Mouse (Mus musculus): ENCODE results near the gene Mrps24. TPM values are rescaled to one million over a fixed set of nuclear protein-coding genes. Genes with fewer than 3 reads are reported as not detected.

The Mrps24 gene
- total and polyA plus RNA-seq, 3 experiments, result 73.8 to 107 (median 90.8) TPM

DNA sequence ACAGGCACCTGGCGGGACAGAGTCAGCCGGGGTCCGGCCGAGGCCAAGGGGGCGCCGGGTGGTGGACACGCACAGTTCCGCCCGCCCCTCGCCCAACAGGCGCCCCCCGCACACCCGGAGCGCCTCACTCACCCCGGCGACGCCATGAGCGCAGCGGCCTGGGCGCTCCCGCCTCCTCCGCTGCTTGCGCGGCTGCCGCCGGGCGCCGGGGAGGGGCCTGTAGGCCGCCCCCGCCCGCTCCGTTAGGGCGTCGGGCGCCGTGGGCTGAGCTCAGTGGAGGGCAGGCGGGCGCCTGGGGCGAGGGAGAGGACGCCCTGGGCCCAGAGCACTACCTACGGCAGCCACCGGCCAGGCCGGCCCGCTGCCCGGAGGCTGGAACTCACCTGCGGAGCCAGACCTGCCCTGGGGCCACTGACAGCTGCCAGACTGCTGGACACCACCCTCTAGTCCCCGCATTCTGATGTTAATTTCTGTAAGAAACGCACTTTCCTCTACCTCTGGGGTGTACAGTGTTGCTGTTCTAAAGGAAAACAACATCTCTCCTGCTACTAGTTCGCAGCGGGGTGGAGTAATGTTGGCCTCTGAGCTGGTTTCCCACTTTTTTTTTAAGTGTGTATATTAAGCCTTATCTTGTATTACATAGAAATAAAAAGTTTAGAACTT, 25.6 kb upstream of the Mrps24 start (continued):
- 0 out of 2 replicates have a peak, but pooled peaks have one; percentile 15 for TF ChIP-seq BHLHE40 (IDR thresholded peaks at IDR 0.05; ENCODE audit: low read depth, low read length)
- TF ChIP-seq POLR2A (IDR thresholded peaks at IDR 0.05; ENCODE audit: low read depth, low read length), result peak; percentile 84
- TF ChIP-seq JUN (IDR thresholded peaks at IDR 0.05; ENCODE audit: insufficient read depth, low read depth, low read length), result no peak
- TF ChIP-seq HCFC1 (IDR thresholded peaks at IDR 0.05; ENCODE audit: low read depth, low read length), result no peak
- TF ChIP-seq MXI1 (IDR thresholded peaks at IDR 0.05; ENCODE audit: low read depth, low read length), result peak; percentile 62
- TF ChIP-seq ZMIZ1 (IDR thresholded peaks at IDR 0.05; ENCODE audit: low read depth, low read length), result peak; percentile 94
- TF ChIP-seq CTCF (conservative IDR thresholded peaks at IDR 0.05 in 1 of 2, IDR thresholded peaks at IDR 0.05 in 1 of 2; ENCODE audit: low read depth in 2 of 2, low read length in 2 of 2), result no peak
- no peak for TF ChIP-seq SMC3 (IDR thresholded peaks at IDR 0.05; ENCODE audit: low read depth, low read length)
- peak; percentile 52; the same call in 1 of the 2 replicates for TF ChIP-seq CHD1 (IDR thresholded peaks at IDR 0.05; ENCODE audit: low read depth, low read length)
- no peak for TF ChIP-seq USF1 (IDR thresholded peaks at IDR 0.05; ENCODE audit: low read depth, low read length)
- TF ChIP-seq UBTF (IDR thresholded peaks at IDR 0.05; ENCODE audit: low read depth, low read length), result peak; percentile 100
- TF ChIP-seq POLR2AphosphoS2 (IDR thresholded peaks at IDR 0.05; ENCODE audit: low read depth, low read length), result peak; percentile 45; the same call in 1 of the 2 replicates
- TF ChIP-seq TCF12 (IDR thresholded peaks at IDR 0.05; ENCODE audit: low read depth, low read length), result peak; percentile 83

DNA sequence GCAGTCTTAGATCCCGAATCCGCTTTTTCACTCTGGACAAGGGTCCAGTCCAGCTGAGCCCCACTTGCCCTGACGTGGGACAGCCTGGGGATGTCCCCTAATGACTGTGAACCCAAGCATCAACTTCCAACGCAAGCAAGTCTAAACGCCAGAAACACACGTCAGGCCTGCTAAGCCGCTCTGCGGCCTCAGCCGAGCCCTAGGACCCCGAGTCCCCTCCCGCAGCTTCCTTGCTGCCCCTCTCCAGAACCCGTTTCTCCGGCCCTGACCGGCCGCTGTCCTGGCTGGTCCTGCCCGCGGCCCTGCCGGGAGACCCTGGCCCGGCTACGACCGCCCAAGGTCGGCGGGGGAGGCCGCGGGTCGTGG, 25.1 kb upstream of the Mrps24 start:
- Histone ChIP-seq H3K4me3 (replicated peaks in 1 of 3; ENCODE audit: low read depth in 2 of 3, low read length in 2 of 3, poor library complexity in 1 of 3) (peak overlapping the region; percentile 67 to 88 (median 76)), H3K9me3 (replicated peaks; ENCODE audit: low read length) (no peaks in the 10 kb centered on the region), H3K27me3 (replicated peaks) (no peaks in the 10 kb centered on the region), H3K9ac (ENCODE audit: insufficient read depth, low read depth) (peak overlapping the region; percentile 88), H3K79me2 (replicated peaks; ENCODE audit: control insufficient read depth, extremely low read depth, insufficient read depth, poor library complexity, severe bottlenecking) (peaks cover 7% of the 10 kb centered on the region), H3K36me3 (replicated peaks in 1 of 2; ENCODE audit: control insufficient read depth in 1 of 2, insufficient read depth in 1 of 2, low read length in 1 of 2) (peaks cover 0 to 2% of the 10 kb centered on the region in 2 experiments), H3K4me2 (ENCODE audit: insufficient read depth, low read depth, poor library complexity, severe bottlenecking) (peak overlapping the region; percentile 62), H3K4me1 (ENCODE audit: control insufficient read depth in 1 of 2, insufficient read depth in 2 of 2) (peaks cover 10 to 28% of the 10 kb centered on the region in 2 experiments), H3K27ac (ENCODE audit: insufficient read depth, low read depth) (no peak overlapping the region)
- peak; percentile 37 for DNase-seq (ENCODE audit: extremely low read depth)
- in situ Hi-C loops (cut with MboI; ENCODE audit: low pct_ligation_motif_present, low pct_unique_long_range_greater_than_20kb, low sequenced_read_pairs), result no loop called here
- dilution Hi-C loops (cut with MboI; ENCODE audit: extremely low pct_ligation_motif_present, extremely low pct_unique_long_range_greater_than_20kb, low sequenced_read_pairs), result no loop called here
- TF ChIP-seq PAX5 (IDR thresholded peaks at IDR 0.05; ENCODE audit: low read length), result no peak
- TF ChIP-seq NRF1 (IDR thresholded peaks at IDR 0.05; ENCODE audit: low read depth, low read length), result no peak
- no peak for TF ChIP-seq JUND (conservative IDR thresholded peaks at IDR 0.05; ENCODE audit: low read depth, low read length)
- TF ChIP-seq RCOR1 (conservative IDR thresholded peaks at IDR 0.05; ENCODE audit: low read depth, low read length), result 0 out of 2 replicates have a peak, but pooled peaks have one; percentile 20
- TF ChIP-seq GABPA (IDR thresholded peaks at IDR 0.05; ENCODE audit: insufficient replicate concordance, low read depth, low read length), result no peak
- TF ChIP-seq USF1 (IDR thresholded peaks at IDR 0.05; ENCODE audit: low read depth, low read length), result no peak
- TF ChIP-seq MAX (IDR thresholded peaks at IDR 0.05; ENCODE audit: low read length), result no peak
- TF ChIP-seq SIN3A (IDR thresholded peaks at IDR 0.05; ENCODE audit: low read length), result no peak; the same call in 1 of the 2 replicates
- TF ChIP-seq JUN (IDR thresholded peaks at IDR 0.05; ENCODE audit: insufficient read depth, low read depth, low read length), result no peak
- no peak for TF ChIP-seq ZNF384 (IDR thresholded peaks at IDR 0.05; ENCODE audit: low read depth, low read length)
- TF ChIP-seq BHLHE40 (IDR thresholded peaks at IDR 0.05; ENCODE audit: low read depth, low read length), result no peak
- TF ChIP-seq CHD2 (IDR thresholded peaks at IDR 0.05; ENCODE audit: low read length), result peak; percentile 36; the same call in 1 of the 2 replicates
- no peak for TF ChIP-seq TBP (conservative IDR thresholded peaks at IDR 0.05; ENCODE audit: low read depth, low read length)
- peak; percentile 17; the same call in 1 of the 2 replicates for TF ChIP-seq MXI1 (IDR thresholded peaks at IDR 0.05; ENCODE audit: low read depth, low read length)
- TF ChIP-seq ZKSCAN1 (IDR thresholded peaks at IDR 0.05; ENCODE audit: borderline replicate concordance, low read depth, low read length), result no peak
- no peak for TF ChIP-seq ZMIZ1 (IDR thresholded peaks at IDR 0.05; ENCODE audit: low read depth, low read length)
- TF ChIP-seq MAZ (IDR thresholded peaks at IDR 0.05; ENCODE audit: low read depth, low read length), result no peak
- TF ChIP-seq ETS1 (conservative IDR thresholded peaks at IDR 0.05; ENCODE audit: low read depth, low read length), result no peak
- TF ChIP-seq E2F4 (IDR thresholded peaks at IDR 0.05; ENCODE audit: insufficient replicate concordance, low read depth, low read length), result no peak
- no peak for TF ChIP-seq POLR2A (IDR thresholded peaks at IDR 0.05; ENCODE audit: low read depth, low read length)
- no peak for TF ChIP-seq USF2 (conservative IDR thresholded peaks at IDR 0.05; ENCODE audit: low read depth, low read length)
- TF ChIP-seq ZC3H11A (IDR thresholded peaks at IDR 0.05; ENCODE audit: low read depth, low read length), result no peak
- TF ChIP-seq CTCF (conservative IDR thresholded peaks at IDR 0.05 in 1 of 2, IDR thresholded peaks at IDR 0.05 in 1 of 2; ENCODE audit: low read depth in 2 of 2, low read length in 2 of 2), result no peak
- TF ChIP-seq HCFC1 (IDR thresholded peaks at IDR 0.05; ENCODE audit: low read depth, low read length), result peak; percentile 27; the same call in 1 of the 2 replicates
- TF ChIP-seq IRF4 (IDR thresholded peaks at IDR 0.05; ENCODE audit: low read depth, low read length), result 0 out of 2 replicates have a peak, but pooled peaks have one; percentile 18
- no peak for TF ChIP-seq MEF2A (IDR thresholded peaks at IDR 0.05; ENCODE audit: borderline replicate concordance, low read depth, low read length)
- TF ChIP-seq UBTF (IDR thresholded peaks at IDR 0.05; ENCODE audit: low read depth, low read length), result no peak
- no peak for TF ChIP-seq SMC3 (IDR thresholded peaks at IDR 0.05; ENCODE audit: low read depth, low read length)

Data from CH12.LX (cell line).